Mouse (Mus musculus) embryo, embryonic 11.5 days (tissue): ENCODE data around the gene Fbxo2.
"Not testable (repeated sequence)": the region's sequence is repeated elsewhere in the genome, so short reads cannot be mapped to it uniquely, and the experiment has no call there.

Experiments
- DNase-seq: peaks from one replicate; pipeline ENCODE4 v3.0.0-alpha.2; 2012; ENCODE audit warnings: low read depth, low spot score

Fbxo2 gene

DNA sequence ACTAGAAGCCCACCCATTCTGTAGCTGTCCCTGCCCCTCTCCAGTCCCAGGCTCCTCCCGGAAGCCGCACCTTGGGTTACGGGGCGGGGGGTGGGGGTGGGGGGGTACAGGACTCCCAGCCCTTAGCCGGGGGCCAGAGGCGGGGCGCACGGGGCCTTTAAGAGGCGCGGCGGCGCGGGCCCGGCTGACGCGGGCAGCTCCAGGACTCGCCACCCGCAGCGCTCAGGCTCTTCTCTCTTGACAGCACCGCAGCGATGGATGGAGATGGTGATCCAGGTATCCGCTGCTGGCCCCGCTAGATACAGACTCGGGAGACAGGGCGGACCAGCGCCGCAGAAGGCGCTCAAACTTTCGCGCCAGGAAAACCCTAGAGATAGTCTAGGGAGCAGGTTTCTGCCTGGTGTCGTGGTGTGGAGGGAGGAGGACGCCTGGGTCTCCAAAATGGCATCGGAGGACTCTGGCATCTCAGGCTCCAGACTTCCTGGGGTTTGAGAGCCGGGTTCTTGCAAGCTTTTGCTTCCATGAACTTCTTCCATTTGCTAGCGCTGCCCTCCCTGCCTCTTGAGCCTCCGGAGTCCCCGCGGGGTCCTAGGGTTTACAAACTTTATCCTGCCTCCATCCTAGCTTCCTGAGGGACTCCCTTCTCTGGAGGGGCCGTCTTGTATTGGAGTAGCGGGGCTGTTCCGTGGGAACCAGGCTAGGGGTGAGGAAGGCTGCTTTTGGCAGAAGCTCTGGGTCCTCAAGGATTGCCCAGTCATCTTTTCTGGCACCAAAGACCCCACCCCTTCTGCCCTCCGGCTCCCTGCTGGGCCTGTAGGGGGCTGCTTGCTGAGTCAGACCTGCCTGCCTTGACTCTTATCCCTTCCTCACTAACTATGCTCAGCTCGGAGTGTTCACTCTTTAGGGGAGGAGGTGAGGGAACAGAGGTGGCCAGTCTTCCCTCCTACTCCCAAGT is at the start of gene Fbxo2, which contains the start of gene Fbxo44:
TSS of gene Fbxo2 (plus strand) at position 186 of the 955 bp plus-strand sequence.
TSS of gene Fbxo44 (minus strand) at position 47 of the 955 bp plus-strand sequence.
- no peak for DNase-seq

DNA sequence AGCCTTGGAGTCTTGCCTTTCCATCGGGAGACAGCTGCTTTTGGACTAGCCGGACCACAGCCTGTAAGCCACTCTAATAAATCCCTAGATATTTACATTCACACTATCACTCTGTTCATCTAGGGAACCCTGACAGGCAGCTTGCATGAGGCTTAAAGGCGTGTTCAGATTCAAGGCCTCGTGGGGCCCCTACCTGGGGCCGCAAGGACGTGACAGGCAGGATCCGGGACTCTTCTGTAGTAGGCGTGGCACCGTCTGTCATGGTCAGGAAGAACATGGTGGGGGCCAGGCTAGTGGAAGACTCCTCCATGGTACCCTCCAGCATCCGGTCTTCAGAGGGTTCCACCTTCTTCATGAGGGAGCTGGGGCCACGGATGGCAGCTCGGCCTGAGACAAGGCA is 47.9 kb upstream of the Fbxo2 start:
- no peak for DNase-seq

DNA sequence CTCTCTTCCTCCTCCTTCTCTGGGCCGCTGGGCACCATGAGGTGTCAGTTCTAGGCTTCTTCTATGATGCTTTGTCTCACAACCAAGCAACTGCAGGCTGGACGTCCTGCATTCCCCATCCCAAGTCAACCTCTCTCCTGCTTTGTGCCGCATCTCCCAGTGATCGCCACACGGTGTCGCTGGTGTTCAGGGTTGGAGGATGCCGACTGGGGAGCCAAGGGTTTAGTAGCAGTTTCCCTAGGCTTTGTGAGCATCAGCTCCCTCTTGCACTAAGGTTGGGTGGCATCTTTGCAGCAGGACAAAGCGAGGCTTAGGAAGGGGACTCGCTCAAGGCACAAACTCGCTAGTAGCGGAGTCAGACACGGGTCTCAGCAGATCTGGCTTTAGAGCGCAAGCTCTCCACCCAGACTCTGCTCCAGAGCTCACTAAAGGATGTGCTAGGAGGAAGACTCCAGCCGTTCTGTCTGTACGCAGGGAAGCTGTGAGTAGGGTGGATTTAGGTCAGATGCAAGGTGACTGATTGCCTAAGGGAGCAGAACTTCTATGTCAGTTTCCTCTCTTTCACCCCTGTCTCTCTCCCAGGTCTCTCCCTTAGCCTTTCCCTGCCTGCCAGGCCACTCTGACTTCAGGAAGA is 45.5 kb upstream of the Fbxo2 start:
- peak; percentile 83 for DNase-seq

DNA sequence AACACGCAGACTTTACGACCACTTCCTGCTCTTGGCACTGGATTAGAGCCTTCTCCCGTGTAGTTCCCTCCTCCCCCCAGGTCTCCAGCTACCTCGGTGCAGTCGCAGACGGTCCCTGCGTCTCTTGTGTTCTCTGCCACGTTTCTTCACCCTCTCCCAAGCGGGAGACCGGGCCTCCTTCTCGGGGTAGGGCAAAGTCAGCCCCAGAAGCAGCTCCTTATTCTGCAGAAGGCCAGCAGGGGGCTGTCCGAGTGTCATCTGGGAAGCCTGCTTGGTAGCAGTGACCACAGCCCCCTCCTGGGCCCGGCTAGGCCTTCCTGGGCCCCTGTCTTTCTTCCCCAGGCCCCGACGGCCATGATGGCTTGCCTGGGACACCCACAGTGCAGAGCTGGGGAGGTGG is 45.0 kb upstream of the Fbxo2 start:
- no peak for DNase-seq

DNA sequence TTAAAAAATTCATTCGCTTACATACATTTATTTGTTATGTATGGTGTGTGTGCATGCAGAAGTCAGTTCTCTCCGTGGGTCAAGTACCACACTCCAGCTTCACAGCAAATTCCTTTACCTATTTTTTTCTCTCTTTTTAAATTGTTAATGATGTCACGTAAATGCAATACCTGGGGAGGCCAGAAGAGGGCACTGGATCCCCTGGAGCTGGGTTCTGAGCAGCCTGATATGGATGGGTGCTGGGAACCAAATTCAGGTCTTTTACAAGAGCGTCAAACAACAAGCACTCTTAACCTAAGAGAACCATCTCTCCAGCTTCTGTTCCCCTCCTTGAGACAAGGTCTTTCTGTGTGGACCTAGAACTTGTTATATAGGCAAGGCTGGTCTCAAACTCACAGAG is 43.8 kb upstream of the Fbxo2 start:
- DNase-seq, result no peak

DNA sequence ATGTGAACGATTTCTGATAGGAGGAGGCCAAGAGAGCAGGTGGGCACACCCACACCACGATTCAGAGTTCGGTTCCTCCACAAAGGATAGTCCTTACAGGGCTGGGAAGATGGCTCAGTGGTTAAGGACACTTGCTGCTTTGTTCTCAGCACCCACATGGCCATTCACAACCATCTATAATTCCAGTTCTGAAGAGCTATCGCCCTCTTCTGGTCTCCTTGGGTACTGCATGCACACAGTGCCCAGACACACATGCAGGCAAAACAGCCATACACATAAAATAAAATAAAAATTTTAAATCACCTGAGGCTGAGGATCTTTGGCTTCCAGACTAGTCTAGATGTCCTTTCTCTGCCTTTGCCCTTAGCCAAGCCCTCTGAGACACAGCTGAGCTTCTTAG is 43.0 kb upstream of the Fbxo2 start:
- DNase-seq, result no peak

DNA sequence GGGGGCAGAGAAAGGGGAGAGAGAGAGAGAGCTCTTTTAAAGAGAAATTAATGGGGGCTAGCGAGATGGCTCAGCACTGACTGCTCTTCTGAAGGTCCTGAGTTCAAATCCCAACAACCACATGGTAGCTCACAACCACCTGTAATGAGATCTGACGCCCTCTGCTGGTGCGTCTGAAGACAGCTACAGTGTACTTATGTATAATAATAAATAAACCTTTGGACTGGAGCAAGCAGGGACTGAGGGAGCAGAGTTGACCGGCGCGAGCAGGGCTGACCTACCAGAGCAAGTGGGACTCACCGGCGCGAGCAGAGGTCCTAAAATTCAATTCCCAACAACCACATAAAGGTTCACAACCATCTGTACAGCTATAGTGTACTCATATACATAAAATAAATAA is 40.8 kb upstream of the Fbxo2 start:
- not testable (repeated sequence) for DNase-seq

DNA sequence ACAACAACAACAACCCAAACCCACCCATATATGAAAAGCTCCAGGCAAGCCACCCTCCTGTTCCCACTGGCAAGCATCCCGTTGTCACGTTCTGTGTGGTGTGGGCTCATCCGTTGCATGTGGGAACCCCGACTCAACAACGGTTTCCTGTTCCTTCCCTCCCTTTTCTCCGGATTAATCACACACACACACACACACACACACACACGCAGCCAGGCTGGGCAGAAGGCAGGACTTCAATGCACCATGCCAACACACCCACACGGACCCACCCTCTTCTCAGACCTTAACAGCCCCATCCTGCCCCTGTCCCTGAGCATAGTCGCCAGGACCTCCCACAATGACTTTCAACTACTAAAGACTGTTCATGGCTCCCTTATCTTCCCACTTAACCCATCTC is 39.9 kb upstream of the Fbxo2 start:
- no peak for DNase-seq

DNA sequence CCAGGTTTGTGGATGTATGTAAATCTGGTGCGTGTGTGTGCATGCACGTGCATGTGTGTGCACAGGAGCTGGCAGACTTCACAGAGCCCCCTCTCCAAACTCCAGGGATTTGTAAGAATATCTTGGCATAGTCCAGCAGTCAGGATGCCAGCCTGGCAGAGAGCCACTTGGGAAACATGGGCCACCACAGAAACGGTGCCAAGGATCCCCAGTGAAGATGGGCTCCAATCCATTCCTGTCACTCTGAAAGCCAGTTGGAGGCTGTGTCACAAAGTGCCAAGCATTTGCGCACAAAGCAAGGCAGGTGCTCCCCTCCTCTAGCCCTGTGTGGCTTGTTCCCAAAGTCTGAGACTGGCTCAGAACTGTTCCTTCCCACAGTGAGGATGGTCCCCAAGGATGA is 39.1 kb upstream of the Fbxo2 start:
- DNase-seq, result no peak

DNA sequence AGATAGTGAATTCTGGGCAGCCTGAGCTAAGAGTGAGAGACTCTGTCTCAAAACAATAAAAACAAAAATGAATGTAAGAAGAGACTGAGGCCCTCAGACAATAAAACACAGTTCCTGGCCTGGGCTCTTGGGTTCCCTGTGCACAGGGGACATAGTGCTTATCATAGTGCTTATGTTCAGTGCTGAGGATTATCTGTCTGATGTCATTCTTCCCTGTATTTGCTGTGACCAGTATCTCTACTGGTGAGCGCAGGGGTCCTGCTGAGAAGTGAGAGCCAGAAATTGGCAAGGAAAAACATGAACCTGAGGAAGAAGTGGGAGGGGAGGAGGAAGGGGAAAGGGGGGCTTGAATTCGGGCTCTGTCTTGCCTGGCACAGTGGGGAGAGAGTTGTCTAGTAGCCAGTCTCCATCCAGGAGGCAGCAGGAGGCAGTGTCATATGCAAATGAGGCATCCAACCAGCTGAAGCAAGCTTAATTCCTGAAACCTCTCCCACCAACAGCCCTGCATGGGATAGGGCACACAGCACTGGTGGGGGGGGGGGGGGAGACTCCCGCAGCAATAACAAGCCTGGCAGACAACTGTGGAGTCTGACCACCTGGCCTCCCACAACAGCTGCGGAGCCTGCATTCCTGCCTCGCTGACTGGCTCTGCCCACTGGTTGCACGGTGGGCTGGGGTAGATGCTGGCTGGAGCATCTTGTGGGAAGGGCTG is 38.3 kb upstream of the Fbxo2 start:
- no peak for DNase-seq

DNA sequence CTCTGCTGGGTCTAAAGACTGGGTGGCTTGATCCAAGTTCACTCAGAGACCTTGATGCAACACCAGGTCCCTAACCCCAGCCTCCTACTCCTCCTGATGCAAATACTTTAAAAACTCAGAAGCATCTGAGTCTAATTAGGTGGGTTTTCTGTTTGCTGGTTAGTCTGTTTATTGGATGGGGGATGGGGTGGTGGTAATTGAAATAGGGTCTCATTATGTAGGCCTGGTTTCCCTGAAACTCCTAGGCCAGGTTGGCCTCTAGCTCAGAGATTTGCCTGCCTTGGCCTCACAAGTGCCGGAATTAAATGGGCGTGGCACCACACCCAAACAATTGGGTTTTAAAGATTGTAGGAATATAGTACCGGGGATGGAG is 37.7 kb upstream of the Fbxo2 start:
- no peak for DNase-seq

DNA sequence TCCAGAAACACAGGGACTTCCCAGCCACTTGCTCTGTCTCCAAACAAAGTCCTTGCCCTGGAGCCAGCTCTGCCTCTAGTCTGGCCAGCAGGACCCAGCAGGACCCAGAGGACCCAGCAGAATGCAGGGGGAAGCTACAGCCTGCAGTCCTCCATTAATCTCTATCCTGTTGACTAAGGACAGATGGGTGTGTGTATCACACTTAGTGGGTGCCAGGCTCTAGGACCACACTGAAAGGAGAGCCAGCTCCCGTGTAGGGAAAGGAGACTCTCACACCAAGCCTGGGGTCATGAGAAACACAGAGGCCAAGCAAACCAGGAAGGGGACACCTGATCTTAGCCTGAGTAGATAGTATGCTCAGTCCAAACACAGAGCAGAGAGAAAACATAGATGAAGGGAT is 32.2 kb upstream of the Fbxo2 start:
- DNase-seq, result no peak

DNA sequence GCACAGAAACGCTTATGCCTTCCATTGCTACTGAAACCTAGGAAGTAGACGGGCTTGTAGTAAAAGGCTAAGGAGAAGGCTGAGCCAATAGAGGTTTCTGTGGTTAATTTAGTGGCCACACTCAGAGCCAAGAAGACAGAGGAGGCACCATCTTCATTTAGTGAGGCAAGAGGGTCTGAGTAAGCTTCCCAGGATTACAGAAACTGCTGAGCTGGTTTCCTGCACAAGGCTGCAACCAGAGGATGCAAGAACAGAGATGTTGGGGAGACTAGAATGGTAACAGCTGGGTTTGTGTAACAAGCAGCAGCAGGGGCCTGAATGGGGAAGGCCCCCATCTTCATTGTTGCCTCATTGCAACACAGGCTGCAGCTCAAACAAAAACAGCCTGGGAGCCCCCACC is 31.7 kb upstream of the Fbxo2 start:
- no peak for DNase-seq

DNA sequence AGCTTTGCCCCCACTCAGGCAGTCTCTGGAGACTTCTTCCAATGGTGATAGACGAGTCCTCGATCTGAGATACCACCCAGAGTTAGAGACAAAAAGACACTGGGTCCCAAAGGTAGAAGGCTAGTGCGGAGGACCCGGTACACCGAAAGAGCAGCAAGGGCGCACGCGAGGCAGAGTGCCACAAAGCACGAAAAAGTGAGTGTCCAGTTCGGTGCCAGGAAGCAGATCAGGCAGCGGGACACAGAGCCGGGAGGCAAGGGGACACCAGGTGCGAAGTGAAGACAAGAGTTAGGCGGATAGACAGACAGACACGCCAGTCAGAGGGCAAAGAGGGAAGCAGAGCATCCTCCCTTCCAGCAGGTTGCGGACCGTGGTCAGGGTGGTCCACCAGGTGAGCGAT is 30.3 kb upstream of the Fbxo2 start, which contains the start of gene Mad2l2:
TSS of gene Mad2l2 (plus strand) at position 252 of the 400 bp plus-strand sequence.
- DNase-seq, result no peak

DNA sequence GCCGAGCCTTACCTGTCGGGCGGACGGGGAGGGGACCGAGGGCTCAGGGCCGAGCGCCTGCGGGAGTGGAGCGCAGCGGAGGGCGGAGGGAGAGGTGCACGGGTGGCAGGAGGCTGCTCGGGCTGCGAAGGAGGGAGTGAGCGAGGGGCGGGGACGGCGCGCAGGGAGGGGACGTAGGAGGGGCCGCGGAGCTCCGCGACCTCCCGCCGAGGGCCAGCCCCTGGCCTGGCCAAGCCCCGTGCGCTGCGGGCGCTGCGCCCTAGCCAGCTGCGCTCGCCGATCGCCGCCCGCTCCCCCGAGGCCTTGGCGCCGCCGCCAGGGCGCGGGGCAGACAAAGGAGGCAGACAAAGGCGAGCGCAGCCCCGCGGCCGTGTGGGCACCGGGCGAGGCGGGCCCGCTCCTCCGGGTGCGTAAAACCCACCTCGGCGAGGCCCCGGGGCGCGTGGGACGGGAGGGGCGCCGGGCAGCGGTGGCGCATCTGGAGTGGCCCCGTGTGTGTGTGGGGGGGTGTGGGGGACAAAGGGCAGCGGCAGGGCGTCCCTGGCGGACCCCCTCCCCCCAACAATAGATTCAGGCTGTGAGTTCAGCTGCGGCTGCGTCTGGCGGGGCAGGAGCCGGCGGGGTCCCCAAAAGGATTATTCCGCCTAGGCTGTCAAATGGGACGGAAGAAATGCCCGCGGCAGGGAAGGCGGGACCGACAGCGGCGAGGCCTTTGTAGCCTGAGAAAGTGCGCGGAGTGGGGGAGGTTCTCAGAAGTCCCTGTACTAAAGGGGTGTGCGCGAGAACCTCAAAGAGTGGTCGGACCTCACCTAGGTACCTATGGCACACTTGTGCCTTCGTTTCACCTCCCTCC is 29.6 kb upstream of the Fbxo2 start, which contains the start of gene Draxin:
TSS of gene Draxin (minus strand) at position 138 of the 853 bp plus-strand sequence.
- DNase-seq, result peak; percentile 67

DNA sequence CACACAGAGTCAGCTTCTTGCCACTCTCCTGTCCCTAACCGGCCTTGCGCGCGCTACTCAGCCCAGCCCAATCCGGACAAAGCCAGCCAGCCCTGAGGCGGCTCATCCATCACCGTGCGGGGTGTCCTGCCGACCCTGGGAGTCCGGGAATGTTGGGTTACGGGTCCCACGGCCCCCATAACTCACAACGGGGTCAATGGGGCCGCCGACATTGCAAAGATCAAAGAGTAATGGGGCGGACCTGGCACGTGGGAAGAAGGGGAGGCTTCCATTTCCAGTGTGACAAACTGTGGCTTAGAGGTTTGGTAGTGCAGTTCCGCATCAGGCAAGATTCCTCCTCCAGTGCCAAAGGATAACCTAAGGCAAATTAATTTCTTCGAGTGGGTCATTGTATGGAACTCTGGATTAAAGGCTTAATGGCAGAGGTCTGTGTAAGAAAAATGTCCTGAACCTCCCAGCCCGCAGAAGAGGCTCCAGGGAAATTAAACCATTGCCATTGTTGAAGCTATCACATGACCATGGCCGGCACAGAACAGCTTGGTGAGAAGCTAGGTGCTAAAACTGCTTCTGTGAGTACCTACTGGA is 28.8 kb upstream of the Fbxo2 start:
- peak; percentile 75 for DNase-seq

DNA sequence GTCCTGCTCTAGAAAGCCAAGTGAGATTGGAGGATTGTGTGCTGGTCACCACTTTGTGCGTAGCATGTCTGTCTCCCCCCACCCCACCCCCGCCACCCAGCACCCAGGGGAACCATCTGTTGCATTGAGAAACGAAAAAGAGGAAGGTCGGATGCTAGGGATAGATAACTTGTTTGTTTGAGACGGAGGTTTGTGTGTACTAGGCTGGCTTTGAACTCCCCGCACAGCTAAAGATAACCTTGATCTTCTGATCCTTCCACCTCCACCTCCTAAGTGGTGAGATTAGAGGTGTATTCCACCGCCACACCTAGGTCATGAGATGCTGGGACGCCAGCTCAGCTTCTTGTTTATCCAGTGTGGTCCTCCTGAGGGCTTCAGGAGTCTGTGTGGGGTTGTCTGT is 25.4 kb upstream of the Fbxo2 start:
- no peak for DNase-seq

DNA sequence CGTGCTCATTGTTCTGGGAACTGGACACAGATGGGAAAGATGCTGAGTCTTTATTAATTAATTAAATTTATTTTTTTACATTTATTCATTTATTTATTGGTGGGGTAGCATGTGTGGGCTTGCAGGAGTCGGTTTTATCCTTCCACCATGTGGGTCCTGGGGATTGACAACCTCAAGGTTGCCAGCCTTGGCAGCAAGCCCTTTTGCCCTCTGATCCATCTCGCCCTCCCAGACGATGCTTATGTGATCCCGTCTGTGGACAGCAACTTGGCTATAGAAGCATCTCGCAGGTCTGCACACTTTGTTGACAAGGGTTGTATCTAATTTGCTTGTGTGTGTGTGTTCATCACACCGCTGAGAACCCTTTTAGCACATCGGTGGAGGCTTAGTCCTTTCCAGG is 22.9 kb upstream of the Fbxo2 start:
- DNase-seq, result no peak

DNA sequence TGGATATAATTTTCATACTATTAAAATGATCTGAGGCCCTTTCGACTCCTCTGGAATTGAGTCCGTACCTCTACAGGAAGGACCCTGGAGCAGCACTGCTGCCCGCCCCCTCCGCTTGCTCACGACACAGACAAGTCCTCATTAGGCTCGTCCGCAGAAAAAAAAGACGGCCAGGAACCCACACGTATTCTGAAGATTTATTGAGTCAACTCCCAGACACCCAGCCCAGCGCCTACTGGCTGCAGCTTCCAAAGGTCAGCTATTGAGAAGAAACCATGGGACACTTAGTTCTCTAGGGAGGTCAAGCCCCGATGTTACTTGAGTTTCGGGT is 20.7 kb upstream of the Fbxo2 start:
- peak; percentile 32 for DNase-seq

DNA sequence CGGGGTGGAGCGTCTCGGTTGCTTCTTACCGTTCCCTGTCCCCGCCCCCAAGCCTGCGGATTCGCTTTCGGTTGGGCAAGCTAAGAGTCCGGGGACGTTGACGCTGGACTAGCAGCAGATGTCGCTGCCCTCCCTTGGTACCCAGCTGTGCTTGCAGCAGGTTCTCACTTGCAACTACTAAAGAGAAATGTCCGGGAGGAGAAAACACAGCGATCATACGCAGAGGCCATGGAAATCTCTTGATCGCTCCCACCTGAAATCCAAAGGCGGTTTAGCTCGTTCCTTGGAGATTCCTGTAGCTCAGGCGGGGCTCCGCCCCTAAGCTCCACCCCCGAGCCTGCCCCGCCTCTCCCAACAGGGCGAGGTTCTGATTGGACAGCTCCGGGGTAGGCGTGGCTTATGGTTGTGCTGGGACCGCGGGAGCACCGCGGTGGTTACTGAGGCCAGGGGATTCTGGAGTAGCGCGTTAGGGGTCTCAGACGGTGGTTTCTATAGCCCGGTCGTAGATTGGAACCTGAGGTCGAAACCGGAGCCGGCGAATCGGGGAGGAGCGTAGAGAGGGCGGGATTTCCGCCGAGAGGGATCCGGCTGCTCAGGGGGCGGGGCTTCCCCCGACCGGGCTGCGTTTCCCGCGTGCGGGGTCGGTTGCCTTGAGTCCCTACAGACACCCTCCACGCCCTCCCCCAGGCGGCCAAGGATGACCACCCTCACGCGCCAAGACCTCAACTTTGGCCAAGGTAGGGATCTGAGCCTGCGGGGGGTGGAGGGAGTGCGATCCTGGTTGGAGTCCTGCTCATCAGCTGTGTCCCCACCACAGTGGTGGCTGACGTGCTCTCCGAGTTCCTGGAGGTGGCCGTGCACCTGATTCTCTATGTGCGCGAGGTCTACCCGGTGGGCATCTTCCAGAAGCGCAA is 20.1 kb upstream of the Fbxo2 start:
- DNase-seq, result peak; percentile 86
